Mouse (Mus musculus) right cerebral cortex, postnatal 4 days (tissue): ENCODE measurements around the gene Csmd2.
"Not testable (repeated sequence)": the region's sequence is repeated elsewhere in the genome, so short reads cannot be mapped to it uniquely, and the experiment has no call there.

ENCODE experiments used
- DNase-seq: peaks from one replicate; pipeline ENCODE4 v3.0.0-alpha.2; 2022

Gene Csmd2

GRCm38 (mm10) chr4:128521276-128521675 is 533.6 kb downstream of the Csmd2 start:
- no peak for DNase-seq

- peak; percentile 66 for DNase-seq
Measured at GRCm38 (mm10) chr4:128543378-128543777, 555.7 kb downstream of the Csmd2 start.

GRCm38 (mm10) chr4:128543956-128544486 is 556.4 kb downstream of the Csmd2 start:
- DNase-seq = not testable (repeated sequence)

GRCm38 (mm10) chr4:128550756-128551155 is 563.1 kb downstream of the Csmd2 start:
- no peak for DNase-seq

GRCm38 (mm10) chr4:128554198-128554597 is 566.5 kb downstream of the Csmd2 start:
- no peak for DNase-seq

- no peak for DNase-seq
Measured at GRCm38 (mm10) chr4:128560327-128560726, 572.7 kb downstream of the Csmd2 start.

- DNase-seq = no peak
Measured at GRCm38 (mm10) chr4:128575811-128576210, 588.2 kb downstream of the Csmd2 start.

GRCm38 (mm10) chr4:128579182-128579581 is 591.5 kb downstream of the Csmd2 start:
- DNase-seq = no peak

- DNase-seq = no peak
Measured at GRCm38 (mm10) chr4:128593286-128593685, 605.6 kb downstream of the Csmd2 start.

GRCm38 (mm10) chr4:128594062-128594461 is 606.4 kb downstream of the Csmd2 start:
- no peak for DNase-seq

- DNase-seq = no peak
Measured at GRCm38 (mm10) chr4:128597801-128598560, 610.3 kb downstream of the Csmd2 start.

- no peak for DNase-seq
Measured at GRCm38 (mm10) chr4:128606586-128606985, 618.9 kb downstream of the Csmd2 start.

- DNase-seq = no peak
Measured at GRCm38 (mm10) chr4:128607661-128608060, 620.0 kb downstream of the Csmd2 start.

- DNase-seq = no peak
Measured at GRCm38 (mm10) chr4:128609276-128609924, 621.7 kb downstream of the Csmd2 start.

GRCm38 (mm10) chr4:128609925-128610402 is 622.3 kb downstream of the Csmd2 start, which contains the start of gene Zscan20:
Gene Zscan20, minus strand, starts transcription at chr4:128610098.
- peak; percentile 87 for DNase-seq

GRCm38 (mm10) chr4:128610706-128611105 is 623.0 kb downstream of the Csmd2 start:
- no peak for DNase-seq

- not testable (repeated sequence) for DNase-seq
Measured at GRCm38 (mm10) chr4:128611726-128612125, 624.1 kb downstream of the Csmd2 start.

- peak; percentile 41 for DNase-seq
Measured at GRCm38 (mm10) chr4:128613326-128613725, 625.7 kb downstream of the Csmd2 start.

- DNase-seq = no peak
Measured at GRCm38 (mm10) chr4:128615761-128616160, 628.1 kb downstream of the Csmd2 start.
